In genomic region chr6:115527418-115527817, GRCm38 (mm10) we compare ENCODE assay signal across 28 mouse cellular contexts. TPM values are rescaled to one million over a fixed set of nuclear protein-coding genes. Genes with fewer than 3 reads are reported as not detected.
DNase-seq lines count a peak whose midpoint lies in the region; ATAC-seq and TF ChIP-seq lines count a peak whose summit lies in the region.
"Had no signal": no experiment of that assay in that cellular context is flagged by ENCODE, and none has a peak within 500 bp of the region (broad histone marks: within the 10 kb centered on the region; RNA-seq: fewer than 3 reads in every experiment).

No protein-coding gene starts in this region.

- intact Hi-C loops in heart, postnatal 14 days (cut with DNase I), result no loop called here

- 19% methylated on average over 3 of the region's 3 CpGs for WGBS in liver, embryonic 14.5 days (ENCODE audit: insufficient replicate concordance)
- WGBS in stomach, postnatal 0 days, result 67% methylated on average over 3 of the region's 3 CpGs

- ATAC-seq in liver, embryonic 14.5 days (ENCODE audit: insufficient read depth), result peak; percentile 80
- peak; percentile 93 for ATAC-seq in megakaryocyte-erythroid progenitor cell, adult 5-6 weeks (replicated peaks; ENCODE audit: low FRiP score, low TSS enrichment, poor library complexity, severe bottlenecking)
- ATAC-seq in stomach, postnatal 0 days (ENCODE audit: low FRiP score, low TSS enrichment), result peak; percentile 87
- no peak for ATAC-seq in CD4-positive, CD25-positive, alpha-beta regulatory T cell, adult 4 months
- ATAC-seq: forebrain, embryonic 16.5 days; intestine, postnatal 0 days had no signal

- no peak overlapping the region for H3K9ac ChIP-seq in liver, embryonic 14.5 days (replicated peaks)
- no peak overlapping the region for H3K9ac ChIP-seq in stomach, postnatal 0 days (ENCODE audit: low read length)
- H3K9ac ChIP-seq: heart, embryonic 12.5 days; hindbrain, embryonic 14.5 days; limb, embryonic 13.5 days; lung, embryonic 14.5 days; neural tube, embryonic 15.5 days had no signal

- no peaks in the 10 kb centered on the region for H3K36me3 ChIP-seq in liver, embryonic 14.5 days (replicated peaks; ENCODE audit: control insufficient read depth, insufficient read depth, low read depth)
- H3K36me3 ChIP-seq in stomach, postnatal 0 days (ENCODE audit: control insufficient read depth, insufficient read depth, low read length), result no peaks in the 10 kb centered on the region
- H3K36me3 ChIP-seq: heart, embryonic 12.5 days; limb, embryonic 13.5 days; neural tube, embryonic 15.5 days had no signal

- no peaks in the 10 kb centered on the region for H3K9me3 ChIP-seq in liver, embryonic 14.5 days (ENCODE audit: control insufficient read depth, low read length)
- no peaks in the 10 kb centered on the region for H3K9me3 ChIP-seq in stomach, postnatal 0 days (ENCODE audit: control insufficient read depth, low read length)
- H3K9me3 ChIP-seq: heart, embryonic 12.5 days; limb, embryonic 13.5 days; neural tube, embryonic 15.5 days had no signal

- H3K4me3 ChIP-seq in liver, embryonic 14.5 days (ENCODE audit: insufficient read depth in 1 of 2, low read depth in 2 of 2, low read length in 2 of 2), result no peak overlapping the region
- H3K4me3 ChIP-seq in stomach, postnatal 0 days (ENCODE audit: low read depth, low read length), result no peak overlapping the region
- H3K4me3 ChIP-seq: erythroblast, embryonic 14.5 days; heart, adult 2 months; heart, embryonic 12.5 days; layer of hippocampus, adult 2 months; left cerebral cortex, adult 2 months; limb, embryonic 13.5 days; neural tube, embryonic 15.5 days had no signal

- peak; percentile 29; the same call in 1 of the 2 replicates for TF ChIP-seq EP300 in liver, embryonic 14.5 days (IDR thresholded peaks at IDR 0.05; ENCODE audit: low read depth)
- no peak for TF ChIP-seq EP300 in stomach, postnatal 0 days (optimal IDR thresholded peaks at IDR 0.05)

- no peak overlapping the region for H3K4me2 ChIP-seq in liver, embryonic 14.5 days (ENCODE audit: low read depth)
- H3K4me2 ChIP-seq in stomach, postnatal 0 days (replicated peaks; ENCODE audit: low read depth), result no peak overlapping the region
- H3K4me2 ChIP-seq: heart, embryonic 12.5 days; hindbrain, embryonic 14.5 days; limb, embryonic 13.5 days; lung, embryonic 14.5 days; midbrain, embryonic 11.5 days; neural tube, embryonic 15.5 days had no signal

- H3K27ac ChIP-seq in liver, embryonic 14.5 days, result no peak overlapping the region
- peak overlapping the region; percentile 71 for H3K27ac ChIP-seq in stomach, postnatal 0 days (replicated peaks)
- H3K27ac ChIP-seq: heart, adult 2 months; hindbrain, embryonic 14.5 days; layer of hippocampus, adult 2 months; left cerebral cortex, adult 2 months; limb, embryonic 13.5 days; neural tube, embryonic 15.5 days had no signal

- peaks cover 0 to 10% of the 10 kb centered on the region in 2 experiments; a peak in 2 of 4 replicates for H3K4me1 ChIP-seq in liver, embryonic 14.5 days (replicated peaks; ENCODE audit: control insufficient read depth in 2 of 2, insufficient read depth in 2 of 2, low read length in 1 of 2)
- 0 out of 2 replicates have a peak, but pooled peaks cover 2% of the 10 kb centered on the region for H3K4me1 ChIP-seq in stomach, postnatal 0 days (replicated peaks; ENCODE audit: control insufficient read depth, insufficient read depth)
- H3K4me1 ChIP-seq: neural tube, embryonic 15.5 days had no signal

- H3K27me3 ChIP-seq in liver, embryonic 14.5 days (ENCODE audit: control insufficient read depth, insufficient read depth, low read length), result no peaks in the 10 kb centered on the region
- no peaks in the 10 kb centered on the region for H3K27me3 ChIP-seq in stomach, postnatal 0 days (ENCODE audit: control insufficient read depth, insufficient read depth, low read length)
- H3K27me3 ChIP-seq: limb, embryonic 13.5 days; neural tube, embryonic 15.5 days had no signal

- DNase-seq in urinary bladder, postnatal 14 days (ENCODE audit: low spot score), result peak; percentile 76
- DNase-seq in urinary bladder, postnatal 10 days (ENCODE audit: low spot score), result no peak
- DNase-seq in liver, embryonic 14.5 days (ENCODE audit: low read depth in 3 of 3, low spot score in 3 of 3), result no peak
- peak; percentile 77 for DNase-seq in stomach, postnatal 0 days (ENCODE audit: low spot score)
- DNase-seq in heart, postnatal 14 days, result no peak
- DNase-seq in right cerebral cortex, postnatal 25 days, result no peak
- DNase-seq: adrenal gland, postnatal 36 days; cerebellum, adult 2 months; cerebellum, postnatal 14 days; heart, adult 2 months; kidney, postnatal 25 days; lung, embryonic 14.5 days; lung, postnatal 14 days; right cerebral cortex, postnatal 4 days; thymus, adult 18-20 months; thymus, postnatal 25 days had no signal

- no peak for TF ChIP-seq CTCF in liver, embryonic 14.5 days (IDR thresholded peaks at IDR 0.05; ENCODE audit: low read depth)
- no peak for TF ChIP-seq CTCF in stomach, postnatal 0 days (IDR thresholded peaks at IDR 0.05; ENCODE audit: low read depth)

RNA-seq across cellular contexts. Expression of gene Tsen2, which starts 17.0 kb away (rescaled TPM):
- polyA plus RNA-seq in liver, embryonic 14.5 days (2012; rRNA removed), result 3.9 and 4.7 TPM in 2 replicates
- 10.7 and 11.0 TPM in 2 replicates for polyA plus RNA-seq in liver, embryonic 14.5 days (2014; fragmentation: Nextera tagmentation; extraction: Ambion mirVana)
- 18.7 and 27.8 TPM in 2 replicates for total RNA-seq in megakaryocyte-erythroid progenitor cell, adult 5-6 weeks (2014; fragmentation: Nextera tagmentation)
- 31.5 and 35.8 TPM in 2 replicates for total RNA-seq in megakaryocyte-erythroid progenitor cell, adult 5-6 weeks (2017)
- 10.0 and 11.1 TPM in 2 replicates for polyA plus RNA-seq in stomach, postnatal 0 days (2015; fragmentation: Nextera tagmentation; extraction: Ambion mirVana)
- 1 to 10 TPM; 7.0 to 7.5 TPM for total RNA-seq in heart, postnatal 14 days (2021)
- 10 to 100 TPM; 13.0 to 16.5 TPM for polyA plus RNA-seq in CD4-positive, CD25-positive, alpha-beta regulatory T cell, adult 4 months (2017; shearing (Covaris generic))

Comparison
In these comparisons a context has a peak if more than half of its experiments do, and no peak if none do; other contexts are left out.
1. DNase-seq: peak in urinary bladder, postnatal 14 days (single experiment) and stomach, postnatal 0 days (single experiment); none in urinary bladder, postnatal 10 days (single experiment), liver, embryonic 14.5 days (0 of 3), heart, postnatal 14 days (0 of 2) and right cerebral cortex, postnatal 25 days (single experiment).